Mouse (Mus musculus) megakaryocyte, embryonic 14.5 days (primary cell): ENCODE results near the gene Aebp2.

Experiments used
- FLI1 ChIP-seq: IDR thresholded peaks from 2 replicates; pipeline ENCODE4 v1.6.1; 2012; ENCODE audit warnings: low read length, inconsistent platforms, mixed read lengths
- GATA1 ChIP-seq: IDR thresholded peaks from 3 replicates; pipeline ENCODE4 v1.6.1; 2012; ENCODE audit warnings: mixed read lengths, low read length, inconsistent platforms, borderline replicate concordance

DNA sequence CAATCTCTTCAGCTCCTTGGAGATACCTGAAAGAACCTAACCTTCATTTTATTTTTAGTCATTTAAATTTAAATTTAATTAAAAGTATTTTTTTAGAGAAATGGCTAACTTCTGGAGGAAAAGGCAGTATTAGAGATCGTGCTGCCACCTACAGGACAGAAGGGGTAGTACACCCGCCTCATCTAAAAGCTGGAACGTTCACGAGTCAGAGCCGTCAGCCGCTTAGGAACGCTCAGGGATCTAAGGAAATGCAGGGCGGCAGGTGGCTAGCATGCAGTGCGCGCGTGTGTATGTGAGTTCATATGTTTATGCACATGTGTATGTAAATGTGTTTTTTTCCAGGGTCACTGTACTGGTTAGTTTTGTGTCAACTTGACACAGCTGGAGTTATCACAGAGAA, 90.3 kb downstream of the Aebp2 start:
- TF ChIP-seq FLI1 = no peak
- no peak for TF ChIP-seq GATA1
